Mouse (Mus musculus): ENCODE data around the gene 5730409E04Rik. TPM values are rescaled to one million over a fixed set of nuclear protein-coding genes. Genes with fewer than 3 reads are reported as not detected.

5730409E04Rik gene
- total RNA-seq, 1 experiment from 2014 or later = 15.5 TPM

Other genes starting within 250 kb of the 5730409E04Rik start
- 7.5 and 13.1 TPM in 2 replicates for gene Ago3, start 180.3 kb upstream of the 5730409E04Rik start, total RNA-seq (2017)
- gene Ago1, start 141.2 kb upstream of the 5730409E04Rik start, total RNA-seq (2017) = 42.6 and 43.5 TPM in 2 replicates
- gene Ago4, start 76.3 kb upstream of the 5730409E04Rik start, total RNA-seq (2017) = 6.3 and 9.4 TPM in 2 replicates
- gene Clspn, start 52.9 kb upstream of the 5730409E04Rik start, total RNA-seq (2017) = 80.7 and 94.8 TPM in 2 replicates
- 106 and 109 TPM in 2 replicates for gene Psmb2, start 67.8 kb downstream of the 5730409E04Rik start, total RNA-seq (2017)
- gene Tfap2e, start 126.4 kb downstream of the 5730409E04Rik start, total RNA-seq (2017) = not detected in 2 replicates
- 6.6 and 10.5 TPM in 2 replicates for gene Ncdn, start 143.6 kb downstream of the 5730409E04Rik start, total RNA-seq (2017)
- gene AU040320, start 143.7 kb downstream of the 5730409E04Rik start, total RNA-seq (2017) = 19.9 and 27.1 TPM in 2 replicates